Mouse (Mus musculus) neural tube, embryonic 15.5 days (tissue): ENCODE measurements around the gene Leng1. TPM values are rescaled to one million over a fixed set of nuclear protein-coding genes. Genes with fewer than 3 reads are reported as not detected.

Experiments
- ATAC-seq: fragments of 200-750 bp; cut with Nextera tagmentation; 2 replicates; pipeline ENCODE4 v1.8.0; 2017; ENCODE audit warnings: mild to moderate bottlenecking, moderate TSS enrichment, moderate library complexity; ENCODE audit not compliant: low FRiP score
- H3K27ac ChIP-seq: fragments of 300-500 bp; sonication (generic); replicated peaks from 2 replicates; pipeline ENCODE4 v1.5.1; 2015; ENCODE audit warnings: mild to moderate bottlenecking, inconsistent platforms
- H3K27me3 ChIP-seq: fragments of 300-500 bp; sonication (generic); replicated peaks from 2 replicates; pipeline ENCODE4 v1.6.1; 2015; ENCODE audit warnings: inconsistent platforms
- H3K36me3 ChIP-seq: fragments of 300-500 bp; sonication (generic); 2 replicates; pipeline ENCODE4 v1.6.1; 2015; ENCODE audit warnings: inconsistent platforms
- H3K4me1 ChIP-seq: fragments of 300-500 bp; sonication (generic); 2 replicates; pipeline ENCODE4 v1.6.1; 2015; ENCODE audit warnings: inconsistent platforms
- H3K4me2 ChIP-seq: fragments of 300-500 bp; sonication (generic); 2 replicates; pipeline ENCODE4 v1.6.1; 2015; ENCODE audit warnings: inconsistent platforms, mild to moderate bottlenecking, moderate library complexity
- H3K4me3 ChIP-seq: fragments of 300-500 bp; sonication (generic); replicated peaks from 2 replicates; pipeline ENCODE4 v1.5.1; 2015; ENCODE audit warnings: mild to moderate bottlenecking, inconsistent platforms
- H3K9ac ChIP-seq: fragments of 300-500 bp; sonication (generic); replicated peaks from 2 replicates; pipeline ENCODE4 v1.6.1; 2015; ENCODE audit warnings: mild to moderate bottlenecking, inconsistent platforms
- H3K9me3 ChIP-seq: fragments of 300-500 bp; sonication (generic); replicated peaks from 2 replicates; pipeline ENCODE4 v1.6.1; 2016; ENCODE audit warnings: inconsistent platforms
- WGBS: fragments of 180-500 bp; shearing (Covaris S2); methylation state at CpG from one replicate; pipeline ENCODE4 v1.1.7; 2015; ENCODE audit warnings: mixed read lengths; 5-methylcytosine and 5-hydroxymethylcytosine counted together
- microRNA-seq: library from miRNA; unstranded; fragments of <30 nt; microRNA quantifications from one replicate; pipeline ENCODE4, GENCODE M21; 2017
- polyA plus RNA-seq: library from polyadenylated mRNA; unstranded; fragments of >200 nt; fragmentation: Nextera tagmentation; extraction: Ambion mirVana; gene quantifications from 2 replicates; pipeline ENCODE4 v1.2.1, GENCODE M21; 2015

Gene Leng1
- polyA plus RNA-seq, 1 experiment from 2014 or later, result 15.3 TPM

DNA sequence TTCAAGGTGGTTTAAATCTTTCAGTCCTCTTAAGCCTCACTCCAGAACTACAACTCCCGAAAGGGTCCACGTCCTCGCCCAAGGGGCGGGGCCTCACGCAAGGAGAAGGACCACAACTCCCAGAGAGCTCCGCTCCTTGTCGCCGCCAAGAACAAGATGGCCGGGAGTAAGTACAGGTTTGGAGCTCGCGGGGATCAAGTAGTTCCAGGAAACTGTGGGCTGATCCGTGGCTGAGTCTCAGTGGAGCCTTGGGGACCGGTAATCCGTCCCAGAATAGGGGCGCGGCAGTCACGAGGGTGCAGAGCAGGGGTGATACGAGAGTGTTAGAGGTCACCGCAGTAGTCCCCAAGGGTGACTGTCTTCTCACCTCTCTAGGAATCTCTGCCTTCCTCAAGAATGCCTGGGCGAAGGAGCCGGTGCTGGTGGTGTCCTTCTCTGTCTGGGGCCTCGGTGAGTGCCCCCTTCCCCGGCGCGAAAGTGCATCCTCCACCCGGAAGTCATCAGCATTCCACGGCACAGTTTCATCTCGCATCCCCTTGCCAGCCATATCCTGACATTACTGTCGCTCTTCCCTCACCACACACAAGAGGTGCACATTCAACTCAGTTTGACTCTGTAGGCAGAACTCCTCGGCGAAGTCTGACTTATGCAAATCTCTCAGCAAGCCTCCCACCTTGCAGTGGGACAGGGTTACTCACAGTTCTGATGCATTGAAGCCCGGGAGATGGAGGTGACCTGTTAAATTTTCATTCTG, 48.2 kb downstream of the Leng1 start, which contains the start of gene Ndufa3:
TSS of gene Ndufa3 (plus strand) at position 132 of the 754 bp plus-strand sequence.
- 1% methylated on average over 32 of the region's 32 CpGs for WGBS
- peaks cover 19% of the 10 kb centered on the region for H3K4me1 ChIP-seq
- H3K4me3 ChIP-seq, result peak within 1 kb of the TSS; percentile 64
- H3K36me3 ChIP-seq, result peaks cover 24% of the 10 kb centered on the region
- ATAC-seq, result peak; percentile 96
- H3K9ac ChIP-seq, result peak within 1 kb of the TSS; percentile 69
- no peaks in the 10 kb centered on the region for H3K9me3 ChIP-seq
- H3K27ac ChIP-seq, result peak within 1 kb of the TSS; percentile 83
- peak within 1 kb of the TSS; percentile 84 for H3K4me2 ChIP-seq
- H3K27me3 ChIP-seq, result no peaks in the 10 kb centered on the region; the same call in 1 of the 2 replicates

GRCm38 (mm10) chr7:3616389-3617241, 49.0 kb downstream of the Leng1 start:
- Histone ChIP-seq H3K4me3 (peak overlapping the region; percentile 64), H3K27ac (peak overlapping the region; percentile 64; the same call in 1 of the 2 replicates), H3K9ac (no peak overlapping the region), H3K9me3 (no peaks in the 10 kb centered on the region), H3K4me2 (peak overlapping the region; percentile 84), H3K27me3 (no peaks in the 10 kb centered on the region; the same call in 1 of the 2 replicates), H3K36me3 (peaks cover 18% of the 10 kb centered on the region), H3K4me1 (peaks cover 19% of the 10 kb centered on the region)
- ATAC-seq, result peak; percentile 63
- 43% methylated on average over 6 of the region's 6 CpGs for WGBS

DNA sequence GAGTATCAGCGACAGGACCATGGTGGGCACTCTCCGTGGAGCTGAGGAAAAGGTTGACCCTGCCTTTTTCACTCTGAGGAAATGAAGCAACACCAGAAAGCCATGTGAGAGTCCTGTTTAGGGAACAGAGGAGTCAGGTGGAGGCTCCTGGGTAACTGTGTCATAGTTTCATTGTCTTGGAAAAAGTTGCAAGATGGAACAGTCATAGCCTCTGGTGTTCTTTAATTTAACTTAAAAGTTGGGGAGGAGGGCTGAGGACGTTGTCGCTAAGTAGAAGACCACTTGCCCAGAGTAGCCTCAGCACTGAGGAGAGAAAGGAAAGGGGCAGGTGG, 49.6 kb downstream of the Leng1 start, which contains the start of gene Oscar:
TSS of gene Oscar (minus strand) at position 101 of the 332 bp plus-strand sequence.
- WGBS, result 87% methylated on average over 4 of the region's 4 CpGs
- no peak within 1 kb of the TSS for H3K9ac ChIP-seq
- H3K27ac ChIP-seq, result peak within 1 kb of the TSS; percentile 64; the same call in 1 of the 2 replicates

DNA sequence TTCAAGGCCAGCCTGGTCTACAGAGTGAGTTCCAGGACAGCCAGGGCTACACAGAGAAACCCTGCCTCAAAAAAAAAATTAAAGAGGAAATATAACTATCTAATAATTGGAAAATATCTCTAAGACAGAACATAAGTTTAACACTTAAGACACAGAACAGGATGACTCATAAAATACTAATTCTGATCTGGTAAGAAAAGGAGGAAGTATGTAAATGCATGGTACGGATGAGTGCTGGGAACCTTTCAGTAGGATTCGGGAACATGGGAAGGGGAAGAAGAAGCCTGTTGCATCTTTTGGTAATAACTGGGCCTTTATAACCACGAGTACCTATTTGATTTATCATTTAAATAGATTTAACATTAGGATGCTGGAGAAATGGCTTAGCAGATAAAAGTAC, 51.6 kb downstream of the Leng1 start:
- Histone ChIP-seq H3K27me3 (no peaks in the 10 kb centered on the region; the same call in 1 of the 2 replicates), H3K4me1 (peaks cover 19% of the 10 kb centered on the region), H3K9me3 (no peaks in the 10 kb centered on the region), H3K4me2 (no peak overlapping the region), H3K36me3 (peaks cover 1% of the 10 kb centered on the region; the same call in 1 of the 2 replicates), H3K27ac (no peak overlapping the region), H3K9ac (no peak overlapping the region), H3K4me3 (no peak overlapping the region)
- no peak for ATAC-seq
- 84% methylated on average over 3 of the region's 3 CpGs for WGBS

More for the DNA sequence above, 49.6 kb downstream of the Leng1 start, which contains the start of gene Oscar:
- Histone ChIP-seq H3K27me3 (no peaks in the 10 kb centered on the region; the same call in 1 of the 2 replicates), H3K36me3 (peaks cover 18% of the 10 kb centered on the region), H3K4me3 (peak within 1 kb of the TSS; percentile 64), H3K9me3 (no peaks in the 10 kb centered on the region), H3K4me1 (peaks cover 19% of the 10 kb centered on the region), H3K4me2 (peak within 1 kb of the TSS; percentile 84)
- no peak for ATAC-seq

DNA sequence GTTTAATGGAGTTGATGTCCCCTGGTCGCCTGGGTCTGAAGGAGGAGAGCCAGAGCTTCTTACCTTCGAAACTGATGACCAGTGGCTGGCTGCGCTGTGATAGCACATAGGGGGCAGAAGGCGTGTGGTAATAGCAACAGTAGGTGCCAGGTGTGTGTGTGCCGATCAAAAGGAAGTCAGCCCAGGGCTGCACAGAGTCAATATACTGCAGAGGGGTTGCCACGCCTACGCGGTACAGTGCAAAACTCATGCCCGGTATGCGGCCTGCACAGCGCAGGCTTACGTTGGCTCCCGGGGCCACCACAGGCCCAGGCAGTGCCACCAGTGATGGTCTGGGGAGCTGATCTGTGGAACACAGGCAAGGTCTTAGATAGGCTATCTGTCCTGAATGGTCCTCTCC, 54.6 kb downstream of the Leng1 start:
- no peak overlapping the region for H3K27ac ChIP-seq
- WGBS, result 91% methylated on average over 13 of the region's 13 CpGs

GRCm38 (mm10) chr7:3610437-3610836, 55.2 kb downstream of the Leng1 start:
- no peaks in the 10 kb centered on the region for H3K9me3 ChIP-seq
- 94% methylated on average over 3 of the region's 3 CpGs for WGBS
- H3K36me3 ChIP-seq, result no peaks in the 10 kb centered on the region
- no peak overlapping the region for H3K9ac ChIP-seq
- no peak overlapping the region for H3K27ac ChIP-seq
- H3K4me3 ChIP-seq, result no peak overlapping the region
- no peak for ATAC-seq
- no peak overlapping the region for H3K4me2 ChIP-seq
- H3K27me3 ChIP-seq, result no peaks in the 10 kb centered on the region; the same call in 1 of the 2 replicates
- H3K4me1 ChIP-seq, result no peaks in the 10 kb centered on the region

More for the DNA sequence above, 54.6 kb downstream of the Leng1 start:
- no peaks in the 10 kb centered on the region for H3K9me3 ChIP-seq
- no peak overlapping the region for H3K9ac ChIP-seq
- no peak overlapping the region for H3K4me2 ChIP-seq
- no peaks in the 10 kb centered on the region; the same call in 1 of the 2 replicates for H3K27me3 ChIP-seq
- no peak overlapping the region for H3K4me3 ChIP-seq
- no peaks in the 10 kb centered on the region for H3K36me3 ChIP-seq
- no peak for ATAC-seq
- no peaks in the 10 kb centered on the region for H3K4me1 ChIP-seq

Small RNA genes within 50 kb of the gene (microRNA-seq; reads per million reads assigned to microRNA genes)
- 2.1 reads per million, percentile 6 among the genes with 10 or more reads in this experiment for gene Mir3572

Other genes with a start within 250 kb of the Leng1 start
- gene Cacng6, start 241.6 kb downstream of the Leng1 start, polyA plus RNA-seq, result 0.43 and 0.97 TPM in 2 replicates
- gene Tarm1, start 163.2 kb downstream of the Leng1 start, polyA plus RNA-seq, result 0.13 and 0.15 TPM in 2 replicates
- 0.38 and 0.84 TPM in 2 replicates for gene Oscar, start 49.7 kb downstream of the Leng1 start, polyA plus RNA-seq
- 535 and 605 TPM in 2 replicates for gene Ndufa3, start 48.5 kb downstream of the Leng1 start, polyA plus RNA-seq
- gene Tfpt, start 35.9 kb downstream of the Leng1 start, polyA plus RNA-seq, result 34.6 and 39.7 TPM in 2 replicates
- gene Prpf31, start 35.9 kb downstream of the Leng1 start, polyA plus RNA-seq, result 85.9 and 93.1 TPM in 2 replicates
- gene Cnot3, start 20.6 kb downstream of the Leng1 start, polyA plus RNA-seq, result 36.4 and 43.0 TPM in 2 replicates
- gene Tmc4, start 11.7 kb upstream of the Leng1 start, polyA plus RNA-seq, result 5.6 and 17.2 TPM in 2 replicates
- gene Tsen34, start 27.0 kb upstream of the Leng1 start, polyA plus RNA-seq, result 285 and 295 TPM in 2 replicates
- gene Mboat7, start 27.7 kb upstream of the Leng1 start, polyA plus RNA-seq, result 105 and 110 TPM in 2 replicates
- gene Rps9, start 38.2 kb upstream of the Leng1 start, polyA plus RNA-seq, result 710 and 932 TPM in 2 replicates
- gene Pirb, start 54.6 kb upstream of the Leng1 start, polyA plus RNA-seq, result 0.51 and 0.83 TPM in 2 replicates
- not detected in 2 replicates for gene Gm15448, start 159.8 kb upstream of the Leng1 start, polyA plus RNA-seq
- 0.29 TPM in 1 of 2 replicates, not detected in the other for gene Pira2, start 179.2 kb upstream of the Leng1 start, polyA plus RNA-seq
- gene Gm14548, start 232.3 kb upstream of the Leng1 start, polyA plus RNA-seq, result 0.09 TPM in 1 of 2 replicates, not detected in the other
- 0.32 TPM in 1 of 2 replicates, not detected in the other for gene Lilra6, start 249.7 kb upstream of the Leng1 start, polyA plus RNA-seq